Mouse (Mus musculus): Measurements from ENCODE around the gene Sept11. TPM values are rescaled to one million over a fixed set of nuclear protein-coding genes. Genes with fewer than 3 reads are reported as not detected.

Sept11 gene
- total and polyA plus RNA-seq, 3 experiments = 72.3 to 138 (median 78.5) TPM

DNA sequence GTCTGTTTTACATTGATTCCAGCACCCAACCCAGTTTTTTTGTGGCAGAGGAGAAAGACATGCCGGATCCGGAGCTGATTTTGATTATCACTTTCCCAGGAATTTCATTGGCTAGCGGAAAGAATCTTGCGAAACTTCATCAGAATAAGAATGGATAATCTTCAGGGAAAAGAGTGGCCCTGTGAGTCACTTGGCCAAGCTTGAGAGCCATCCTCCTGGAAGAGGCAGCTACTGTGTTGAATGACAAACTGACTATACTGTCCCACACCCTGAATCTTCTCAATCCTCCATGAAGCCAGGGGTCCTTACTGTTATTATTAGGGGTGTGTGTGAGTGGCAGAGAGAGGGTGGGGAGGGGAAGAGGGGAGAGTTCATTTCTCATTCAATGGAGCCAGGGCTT, 7.7 kb downstream of the Sept11 start:
- peaks cover 12 to 48% of the 10 kb centered on the region in 2 experiments for H3K36me3 ChIP-seq (replicated peaks in 1 of 2; ENCODE audit: control insufficient read depth in 1 of 2, insufficient read depth in 1 of 2, low read length in 1 of 2)
- dilution Hi-C loops (cut with MboI; ENCODE audit: extremely low pct_ligation_motif_present, extremely low pct_unique_long_range_greater_than_20kb, low sequenced_read_pairs) = no loop called here

DNA sequence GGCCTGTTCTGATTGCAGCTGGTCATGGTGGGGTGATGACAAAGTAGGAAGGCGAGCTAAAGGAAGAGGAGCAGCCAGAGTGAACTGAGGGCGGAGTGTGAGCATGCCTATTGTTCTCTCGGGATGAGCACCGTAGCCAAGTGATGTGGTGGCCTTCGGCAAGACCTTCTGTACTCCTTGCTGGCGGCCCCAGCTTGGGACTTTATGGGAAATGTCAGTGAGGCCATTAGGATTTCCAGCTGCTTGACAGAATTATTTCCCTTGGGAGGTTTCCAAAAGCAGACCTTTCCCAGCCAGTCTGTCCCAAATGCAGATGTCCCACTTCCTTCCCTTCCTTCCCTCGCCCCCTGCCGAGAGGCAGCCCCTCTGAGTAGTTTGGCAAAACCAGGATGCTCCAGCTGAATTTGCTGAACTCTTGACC, 8.1 kb downstream of the Sept11 start:
- no peak for DNase-seq (ENCODE audit: extremely low read depth)
- Histone ChIP-seq H3K4me2 (ENCODE audit: insufficient read depth, low read depth, poor library complexity, severe bottlenecking) (no peak overlapping the region), H3K27me3 (replicated peaks) (no peaks in the 10 kb centered on the region), H3K27ac (ENCODE audit: insufficient read depth, low read depth) (no peak overlapping the region), H3K9me3 (replicated peaks; ENCODE audit: low read length) (no peaks in the 10 kb centered on the region), H3K9ac (ENCODE audit: insufficient read depth, low read depth) (no peak overlapping the region), H3K4me1 (ENCODE audit: control insufficient read depth in 1 of 2, insufficient read depth in 2 of 2) (peaks cover 14 to 60% of the 10 kb centered on the region in 2 experiments), H3K4me3 (replicated peaks in 1 of 3; ENCODE audit: low read depth in 2 of 3, low read length in 2 of 3, poor library complexity in 1 of 3) (no peak overlapping the region), H3K79me2 (replicated peaks; ENCODE audit: control insufficient read depth, extremely low read depth, insufficient read depth, poor library complexity, severe bottlenecking) (peaks cover 88% of the 10 kb centered on the region), H3K36me3 (replicated peaks in 1 of 2; ENCODE audit: control insufficient read depth in 1 of 2, insufficient read depth in 1 of 2, low read length in 1 of 2) (peaks cover 12 to 50% of the 10 kb centered on the region in 2 experiments)
- in situ Hi-C loops (cut with MboI; ENCODE audit: low pct_ligation_motif_present, low pct_unique_long_range_greater_than_20kb, low sequenced_read_pairs) (no loop called here), dilution Hi-C loops (cut with MboI; ENCODE audit: extremely low pct_ligation_motif_present, extremely low pct_unique_long_range_greater_than_20kb, low sequenced_read_pairs) (no loop called here)
- no peak for TF ChIP-seq NRF1 (IDR thresholded peaks at IDR 0.05; ENCODE audit: low read depth, low read length)
- TF ChIP-seq PAX5 (IDR thresholded peaks at IDR 0.05; ENCODE audit: low read length) = no peak
- no peak for TF ChIP-seq CHD1 (IDR thresholded peaks at IDR 0.05; ENCODE audit: low read depth, low read length)
- TF ChIP-seq RAD21 (IDR thresholded peaks at IDR 0.05; ENCODE audit: low read depth, low read length) = no peak
- TF ChIP-seq EP300 (IDR thresholded peaks at IDR 0.05; ENCODE audit: low read length) = no peak
- TF ChIP-seq ZC3H11A (IDR thresholded peaks at IDR 0.05; ENCODE audit: low read depth, low read length) = no peak

More for the DNA sequence above, 7.7 kb downstream of the Sept11 start:
- in situ Hi-C loops (cut with MboI; ENCODE audit: low pct_ligation_motif_present, low pct_unique_long_range_greater_than_20kb, low sequenced_read_pairs) = no loop called here
- Histone ChIP-seq H3K27me3 (replicated peaks) (no peaks in the 10 kb centered on the region), H3K9me3 (replicated peaks; ENCODE audit: low read length) (no peaks in the 10 kb centered on the region), H3K9ac (ENCODE audit: insufficient read depth, low read depth) (no peak overlapping the region), H3K4me3 (replicated peaks in 1 of 3; ENCODE audit: low read depth in 2 of 3, low read length in 2 of 3, poor library complexity in 1 of 3) (no peak overlapping the region), H3K4me2 (ENCODE audit: insufficient read depth, low read depth, poor library complexity, severe bottlenecking) (no peak overlapping the region), H3K79me2 (replicated peaks; ENCODE audit: control insufficient read depth, extremely low read depth, insufficient read depth, poor library complexity, severe bottlenecking) (peaks cover 89% of the 10 kb centered on the region), H3K27ac (ENCODE audit: insufficient read depth, low read depth) (no peak overlapping the region), H3K4me1 (ENCODE audit: control insufficient read depth in 1 of 2, insufficient read depth in 2 of 2) (peaks cover 16 to 61% of the 10 kb centered on the region in 2 experiments)
- DNase-seq (ENCODE audit: extremely low read depth) = no peak
- TF ChIP-seq ZNF384 (IDR thresholded peaks at IDR 0.05; ENCODE audit: low read depth, low read length) = no peak
- TF ChIP-seq UBTF (IDR thresholded peaks at IDR 0.05; ENCODE audit: low read depth, low read length) = no peak
- TF ChIP-seq ETS1 (conservative IDR thresholded peaks at IDR 0.05; ENCODE audit: low read depth, low read length) = no peak
- TF ChIP-seq JUND (conservative IDR thresholded peaks at IDR 0.05; ENCODE audit: low read depth, low read length) = no peak
- TF ChIP-seq BHLHE40 (IDR thresholded peaks at IDR 0.05; ENCODE audit: low read depth, low read length) = no peak
- no peak for TF ChIP-seq MAFK (IDR thresholded peaks at IDR 0.05; ENCODE audit: insufficient replicate concordance, low read length)
- no peak for TF ChIP-seq RCOR1 (conservative IDR thresholded peaks at IDR 0.05; ENCODE audit: low read depth, low read length)
- TF ChIP-seq JUN (IDR thresholded peaks at IDR 0.05; ENCODE audit: insufficient read depth, low read depth, low read length) = no peak
- no peak for TF ChIP-seq GABPA (IDR thresholded peaks at IDR 0.05; ENCODE audit: insufficient replicate concordance, low read depth, low read length)
- TF ChIP-seq EP300 (IDR thresholded peaks at IDR 0.05; ENCODE audit: low read length) = no peak
- TF ChIP-seq KAT2A (IDR thresholded peaks at IDR 0.05; ENCODE audit: insufficient replicate concordance, low read length) = no peak

All from CH12.LX (cell line).